Mouse (Mus musculus): ENCODE measurements around the gene Sema3d. TPM values are rescaled to one million over a fixed set of nuclear protein-coding genes. Genes with fewer than 3 reads are reported as not detected.

Sema3d gene
- polyA plus RNA-seq, 1 experiment from 2014 or later, result 9.8 TPM

GRCm38 (mm10) chr5:12563132-12563531, 179.9 kb downstream of the Sema3d start:
- H3K9me3 ChIP-seq, result no peaks in the 10 kb centered on the region
- no peak overlapping the region for H3K27ac ChIP-seq
- no peak overlapping the region for H3K4me3 ChIP-seq
- 77% methylated on average over 11 of the region's 11 CpGs for WGBS
- no peaks in the 10 kb centered on the region for H3K36me3 ChIP-seq
- no peak for ATAC-seq (ENCODE audit: borderline replicate concordance, extremely low read depth, low FRiP score, low TSS enrichment)
- H3K4me1 ChIP-seq, result no peaks in the 10 kb centered on the region
- no peak overlapping the region for H3K9ac ChIP-seq
- H3K27me3 ChIP-seq, result no peaks in the 10 kb centered on the region
- H3K4me2 ChIP-seq, result no peak overlapping the region

- WGBS, result 52% methylated on average over 2 of the region's 2 CpGs
- no peak overlapping the region for H3K9ac ChIP-seq
- no peaks in the 10 kb centered on the region for H3K4me1 ChIP-seq
- H3K36me3 ChIP-seq, result no peaks in the 10 kb centered on the region
- no peak overlapping the region for H3K27ac ChIP-seq
- no peak for ATAC-seq (ENCODE audit: borderline replicate concordance, extremely low read depth, low FRiP score, low TSS enrichment)
- H3K27me3 ChIP-seq, result no peaks in the 10 kb centered on the region
- H3K4me3 ChIP-seq, result no peak overlapping the region
- no peaks in the 10 kb centered on the region for H3K9me3 ChIP-seq
- no peak overlapping the region for H3K4me2 ChIP-seq
Measured at GRCm38 (mm10) chr5:12564602-12565220, 181.5 kb downstream of the Sema3d start.

- Histone ChIP-seq H3K9ac (no peak overlapping the region), H3K4me2 (no peak overlapping the region), H3K4me1 (no peaks in the 10 kb centered on the region), H3K9me3 (no peaks in the 10 kb centered on the region), H3K27ac (no peak overlapping the region), H3K27me3 (no peaks in the 10 kb centered on the region), H3K36me3 (no peaks in the 10 kb centered on the region), H3K4me3 (no peak overlapping the region)
- 58% methylated on average over 1 of the region's 1 CpGs for WGBS
- ATAC-seq (ENCODE audit: borderline replicate concordance, extremely low read depth, low FRiP score, low TSS enrichment), result no peak
Measured at GRCm38 (mm10) chr5:12566568-12566967, 183.4 kb downstream of the Sema3d start.

- H3K36me3 ChIP-seq, result no peaks in the 10 kb centered on the region
- H3K4me1 ChIP-seq, result no peaks in the 10 kb centered on the region
- no peaks in the 10 kb centered on the region for H3K27me3 ChIP-seq
- no peak overlapping the region for H3K4me2 ChIP-seq
- no peak overlapping the region for H3K27ac ChIP-seq
- H3K9ac ChIP-seq, result no peak overlapping the region
- ATAC-seq (ENCODE audit: borderline replicate concordance, extremely low read depth, low FRiP score, low TSS enrichment), result no peak
- no peak overlapping the region for H3K4me3 ChIP-seq
- H3K9me3 ChIP-seq, result no peaks in the 10 kb centered on the region
- 43% methylated on average over 4 of the region's 4 CpGs for WGBS
Measured at GRCm38 (mm10) chr5:12574551-12574950, 191.4 kb downstream of the Sema3d start.

GRCm38 (mm10) chr5:12575262-12575661, 192.1 kb downstream of the Sema3d start:
- Histone ChIP-seq H3K4me1 (no peaks in the 10 kb centered on the region), H3K36me3 (no peaks in the 10 kb centered on the region), H3K4me2 (no peak overlapping the region), H3K9me3 (no peaks in the 10 kb centered on the region), H3K9ac (no peak overlapping the region), H3K27ac (no peak overlapping the region), H3K27me3 (no peaks in the 10 kb centered on the region), H3K4me3 (no peak overlapping the region)
- 35% methylated on average over 1 of the region's 1 CpGs for WGBS
- no peak for ATAC-seq (ENCODE audit: borderline replicate concordance, extremely low read depth, low FRiP score, low TSS enrichment)

- H3K27ac ChIP-seq, result no peak overlapping the region
- H3K9me3 ChIP-seq, result no peaks in the 10 kb centered on the region
- H3K27me3 ChIP-seq, result no peaks in the 10 kb centered on the region
- WGBS, result 73% methylated on average over 4 of the region's 4 CpGs
- no peak overlapping the region for H3K4me2 ChIP-seq
- H3K4me3 ChIP-seq, result no peak overlapping the region
- ATAC-seq (ENCODE audit: borderline replicate concordance, extremely low read depth, low FRiP score, low TSS enrichment), result no peak
- H3K9ac ChIP-seq, result no peak overlapping the region
- no peaks in the 10 kb centered on the region for H3K36me3 ChIP-seq
- peaks cover 4% of the 10 kb centered on the region for H3K4me1 ChIP-seq
Measured at GRCm38 (mm10) chr5:12579752-12580151, 196.6 kb downstream of the Sema3d start.

GRCm38 (mm10) chr5:12582540-12582939, 199.4 kb downstream of the Sema3d start:
- H3K9ac ChIP-seq, result no peak overlapping the region
- H3K36me3 ChIP-seq, result no peaks in the 10 kb centered on the region
- no peaks in the 10 kb centered on the region for H3K27me3 ChIP-seq
- ATAC-seq (ENCODE audit: borderline replicate concordance, extremely low read depth, low FRiP score, low TSS enrichment), result no peak
- peaks cover 4% of the 10 kb centered on the region for H3K4me1 ChIP-seq
- no peak overlapping the region for H3K27ac ChIP-seq
- no peaks in the 10 kb centered on the region for H3K9me3 ChIP-seq
- no peak overlapping the region for H3K4me3 ChIP-seq
- 81% methylated on average over 1 of the region's 1 CpGs for WGBS
- no peak overlapping the region for H3K4me2 ChIP-seq

- Histone ChIP-seq H3K9me3 (no peaks in the 10 kb centered on the region), H3K4me3 (no peak overlapping the region), H3K4me2 (no peak overlapping the region), H3K36me3 (no peaks in the 10 kb centered on the region), H3K27ac (no peak overlapping the region), H3K4me1 (peaks cover 4% of the 10 kb centered on the region), H3K27me3 (no peaks in the 10 kb centered on the region), H3K9ac (no peak overlapping the region)
- WGBS, result 45% methylated on average over 3 of the region's 3 CpGs
- ATAC-seq (ENCODE audit: borderline replicate concordance, extremely low read depth, low FRiP score, low TSS enrichment), result peak; percentile 62; the same call in 1 of the 2 replicates
Measured at GRCm38 (mm10) chr5:12583293-12583834, 200.2 kb downstream of the Sema3d start.

- H3K4me3 ChIP-seq, result no peak overlapping the region
- peaks cover 4% of the 10 kb centered on the region for H3K4me1 ChIP-seq
- no peak overlapping the region for H3K4me2 ChIP-seq
- no peak overlapping the region for H3K27ac ChIP-seq
- H3K9ac ChIP-seq, result no peak overlapping the region
- H3K9me3 ChIP-seq, result no peaks in the 10 kb centered on the region
- 88% methylated on average over 9 of the region's 9 CpGs for WGBS
- no peaks in the 10 kb centered on the region for H3K36me3 ChIP-seq
- H3K27me3 ChIP-seq, result no peaks in the 10 kb centered on the region
- ATAC-seq (ENCODE audit: borderline replicate concordance, extremely low read depth, low FRiP score, low TSS enrichment), result no peak
Measured at GRCm38 (mm10) chr5:12584886-12585285, 201.7 kb downstream of the Sema3d start.

- no peak overlapping the region for H3K27ac ChIP-seq
- no peaks in the 10 kb centered on the region for H3K36me3 ChIP-seq
- no peak overlapping the region for H3K4me2 ChIP-seq
- H3K9me3 ChIP-seq, result no peaks in the 10 kb centered on the region
- 41% methylated on average over 8 of the region's 8 CpGs for WGBS
- no peak for ATAC-seq (ENCODE audit: borderline replicate concordance, extremely low read depth, low FRiP score, low TSS enrichment)
- H3K27me3 ChIP-seq, result no peaks in the 10 kb centered on the region
- no peak overlapping the region for H3K4me3 ChIP-seq
- H3K4me1 ChIP-seq, result no peaks in the 10 kb centered on the region
- H3K9ac ChIP-seq, result no peak overlapping the region
Measured at GRCm38 (mm10) chr5:12634227-12634980, 251.2 kb downstream of the Sema3d start.

GRCm38 (mm10) chr5:12637763-12638468, 254.7 kb downstream of the Sema3d start:
- no peak for ATAC-seq (ENCODE audit: borderline replicate concordance, extremely low read depth, low FRiP score, low TSS enrichment)
- H3K27me3 ChIP-seq, result no peaks in the 10 kb centered on the region
- no peak overlapping the region for H3K9ac ChIP-seq
- H3K9me3 ChIP-seq, result no peaks in the 10 kb centered on the region
- H3K27ac ChIP-seq, result no peak overlapping the region
- no peaks in the 10 kb centered on the region for H3K4me1 ChIP-seq
- 82% methylated on average over 7 of the region's 7 CpGs for WGBS
- H3K4me2 ChIP-seq, result no peak overlapping the region
- no peaks in the 10 kb centered on the region for H3K36me3 ChIP-seq
- H3K4me3 ChIP-seq, result no peak overlapping the region

All from lung, embryonic 15.5 days (tissue).